Mouse (Mus musculus) forebrain, embryonic 11.5 days (tissue): ENCODE data around the gene Sirpa. TPM values are rescaled to one million over a fixed set of nuclear protein-coding genes. Genes with fewer than 3 reads are reported as not detected.

Experiments
- ATAC-seq: fragments of 200-750 bp; cut with Nextera tagmentation; replicated peaks from 2 replicates; pipeline ENCODE4 v1.8.0; 2017; ENCODE audit warnings: moderate TSS enrichment; ENCODE audit not compliant: low FRiP score
- DNase-seq: peaks from one replicate; pipeline ENCODE4 v3.0.0-alpha.2; 2017; ENCODE audit warnings: low spot score
- H3K27ac ChIP-seq: fragments of 300-500 bp; sonication (generic); 2 replicates; pipeline ENCODE4 v1.5.1; 2014; ENCODE audit warnings: low read depth, low read length
- H3K27me3 ChIP-seq: fragments of 300-500 bp; sonication (generic); 2 replicates; pipeline ENCODE4 v1.6.1; 2014; ENCODE audit warnings: mild to moderate bottlenecking, low read length, mixed read lengths; ENCODE audit not compliant: control insufficient read depth, insufficient read depth
- H3K36me3 ChIP-seq: fragments of 300-500 bp; sonication (generic); 2 replicates; pipeline ENCODE4 v1.6.1; 2014; ENCODE audit warnings: mild to moderate bottlenecking, low read length, moderate library complexity, mixed read lengths; ENCODE audit not compliant: control insufficient read depth, insufficient read depth
- H3K4me1 ChIP-seq: fragments of 300-500 bp; sonication (generic); replicated peaks from 2 replicates; pipeline ENCODE4 v1.6.1; 2014; ENCODE audit warnings: low read length, mixed read lengths; ENCODE audit not compliant: control insufficient read depth, insufficient read depth
- H3K4me2 ChIP-seq: fragments of 300-500 bp; sonication (generic); 2 replicates; pipeline ENCODE4 v1.6.1; 2014; ENCODE audit warnings: low read depth, mild to moderate bottlenecking, low read length, moderate library complexity, mixed read lengths; ENCODE audit not compliant: severe bottlenecking
- H3K4me3 ChIP-seq: fragments of 300-500 bp; sonication (generic); 2 replicates; pipeline ENCODE4 v1.5.1; 2014; ENCODE audit warnings: low read depth, low read length
- H3K9ac ChIP-seq: fragments of 300-500 bp; sonication (generic); 2 replicates; pipeline ENCODE4 v1.6.1; 2014; ENCODE audit warnings: low read length
- H3K9me3 ChIP-seq: fragments of 300-500 bp; sonication (generic); 2 replicates; pipeline ENCODE4 v1.6.1; 2016; ENCODE audit warnings: low read length, mixed read lengths; ENCODE audit not compliant: control insufficient read depth
- WGBS: fragments of 180-500 bp; shearing (Covaris S2); extraction: QIAGEN DNeasy Blood & Tissue Kit; methylation state at CpG from one replicate; pipeline ENCODE4 v1.1.7; 2014; 5-methylcytosine and 5-hydroxymethylcytosine counted together
- polyA plus RNA-seq: library from polyadenylated mRNA; unstranded; fragments of >200 nt; fragmentation: Nextera tagmentation; extraction: Ambion mirVana; gene quantifications from 2 replicates; pipeline ENCODE4 v1.2.1, GENCODE M21; 2014

Sirpa gene
- 18.7 and 22.5 TPM in 2 replicates for polyA plus RNA-seq

DNA sequence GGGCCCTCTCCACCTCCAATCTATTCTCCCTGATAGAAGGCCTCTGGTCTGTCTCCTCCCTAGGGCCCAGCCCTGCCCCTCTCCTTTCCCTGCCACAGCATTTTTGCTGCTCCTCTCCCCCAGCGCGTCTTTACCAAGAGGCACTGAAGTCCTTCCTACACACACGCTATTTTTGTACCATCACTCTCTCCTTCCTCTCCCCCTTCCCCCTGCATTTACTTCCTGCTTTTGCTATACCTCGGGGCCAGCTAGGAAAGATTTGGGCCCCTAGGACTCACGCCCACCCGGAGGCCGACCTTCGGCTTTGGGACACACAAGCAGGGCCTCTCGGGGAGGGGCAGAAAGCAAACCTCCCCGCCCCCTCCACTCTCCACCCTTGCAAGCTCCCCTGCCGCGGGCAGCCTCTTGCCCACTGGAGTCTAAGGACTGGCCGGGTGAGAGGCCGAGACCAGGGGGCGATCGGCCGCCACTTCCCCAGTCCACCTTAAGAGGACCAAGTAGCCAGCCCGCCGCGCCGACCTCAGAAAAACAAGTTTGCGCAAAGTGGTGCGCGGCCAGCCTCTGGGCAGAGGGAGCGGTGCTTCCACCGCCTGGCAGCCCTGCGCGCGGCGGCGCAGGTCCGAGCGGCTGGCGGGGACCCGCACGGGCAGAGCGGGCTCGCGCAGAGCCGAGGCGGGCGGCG is at the start of gene Sirpa:
Gene Sirpa, plus strand, starts transcription at position 377 of the 682 bp plus-strand sequence.
- peaks cover 20% of the 10 kb centered on the region; the same call in 1 of the 2 replicates for H3K4me1 ChIP-seq
- no peaks in the 10 kb centered on the region for H3K27me3 ChIP-seq
- H3K27ac ChIP-seq, result peak within 1 kb of the TSS; percentile 55
- H3K4me2 ChIP-seq, result peak within 1 kb of the TSS; percentile 87
- ATAC-seq, result peak; percentile 88
- no peaks in the 10 kb centered on the region for H3K36me3 ChIP-seq
- under 1% methylated on average over 34 of the region's 43 CpGs for WGBS
- DNase-seq, result peak; percentile 86
- H3K9me3 ChIP-seq, result no peaks in the 10 kb centered on the region
- peak within 1 kb of the TSS; percentile 80 for H3K9ac ChIP-seq
- peak within 1 kb of the TSS; percentile 66 for H3K4me3 ChIP-seq

GRCm38 (mm10) chr2:129544448-129544847 is 48.2 kb upstream of the Sirpa start:
- no peak overlapping the region for H3K9ac ChIP-seq
- DNase-seq, result peak; percentile 25
- no peak overlapping the region for H3K4me3 ChIP-seq
- no peaks in the 10 kb centered on the region for H3K27me3 ChIP-seq
- no peaks in the 10 kb centered on the region for H3K4me1 ChIP-seq
- no peak for ATAC-seq
- H3K36me3 ChIP-seq, result no peaks in the 10 kb centered on the region
- no peak overlapping the region for H3K4me2 ChIP-seq
- 36% methylated on average over 4 of the region's 4 CpGs for WGBS
- H3K27ac ChIP-seq, result no peak overlapping the region
- no peaks in the 10 kb centered on the region for H3K9me3 ChIP-seq

GRCm38 (mm10) chr2:129544919-129545318 is 47.7 kb upstream of the Sirpa start:
- H3K4me3 ChIP-seq, result no peak overlapping the region
- peak; percentile 44 for DNase-seq
- no peaks in the 10 kb centered on the region for H3K9me3 ChIP-seq
- ATAC-seq, result no peak
- no peaks in the 10 kb centered on the region for H3K36me3 ChIP-seq
- H3K27ac ChIP-seq, result no peak overlapping the region
- no peaks in the 10 kb centered on the region for H3K27me3 ChIP-seq
- no peak overlapping the region for H3K9ac ChIP-seq
- H3K4me2 ChIP-seq, result no peak overlapping the region
- WGBS, result 73% methylated on average over 3 of the region's 3 CpGs
- H3K4me1 ChIP-seq, result no peaks in the 10 kb centered on the region

- no peaks in the 10 kb centered on the region for H3K4me1 ChIP-seq
- no peak overlapping the region for H3K4me2 ChIP-seq
- no peaks in the 10 kb centered on the region for H3K27me3 ChIP-seq
- ATAC-seq (no peak), DNase-seq (no peak)
- H3K27ac ChIP-seq, result no peak overlapping the region
- no peak overlapping the region for H3K4me3 ChIP-seq
- no peaks in the 10 kb centered on the region for H3K9me3 ChIP-seq
- WGBS, result 88% methylated on average over 7 of the region's 7 CpGs
- H3K9ac ChIP-seq, result no peak overlapping the region
- H3K36me3 ChIP-seq, result no peaks in the 10 kb centered on the region
Observed at GRCm38 (mm10) chr2:129545596-129545995, 47.0 kb upstream of the Sirpa start.

- WGBS, result 70% methylated on average over 3 of the region's 3 CpGs
- DNase-seq (no peak), ATAC-seq (no peak)
- H3K4me1 ChIP-seq, result no peaks in the 10 kb centered on the region
- H3K9me3 ChIP-seq, result no peaks in the 10 kb centered on the region
- no peak overlapping the region for H3K9ac ChIP-seq
- H3K36me3 ChIP-seq, result no peaks in the 10 kb centered on the region
- H3K27ac ChIP-seq, result no peak overlapping the region
- no peaks in the 10 kb centered on the region for H3K27me3 ChIP-seq
- H3K4me3 ChIP-seq, result no peak overlapping the region
- no peak overlapping the region for H3K4me2 ChIP-seq
Observed at GRCm38 (mm10) chr2:129546772-129547171, 45.9 kb upstream of the Sirpa start.

GRCm38 (mm10) chr2:129549537-129550135 is 43.0 kb upstream of the Sirpa start:
- Histone ChIP-seq H3K4me3 (no peak overlapping the region), H3K9me3 (no peaks in the 10 kb centered on the region), H3K27me3 (no peaks in the 10 kb centered on the region), H3K9ac (no peak overlapping the region), H3K27ac (no peak overlapping the region), H3K4me1 (no peaks in the 10 kb centered on the region), H3K36me3 (no peaks in the 10 kb centered on the region), H3K4me2 (no peak overlapping the region)
- ATAC-seq, result no peak
- 91% methylated on average over 9 of the region's 9 CpGs for WGBS
- no peak for DNase-seq

- Histone ChIP-seq H3K36me3 (no peaks in the 10 kb centered on the region), H3K27me3 (no peaks in the 10 kb centered on the region), H3K4me3 (no peak overlapping the region), H3K4me2 (no peak overlapping the region), H3K9ac (no peak overlapping the region), H3K27ac (no peak overlapping the region), H3K4me1 (no peaks in the 10 kb centered on the region), H3K9me3 (no peaks in the 10 kb centered on the region)
- 56% methylated on average over 2 of the region's 2 CpGs for WGBS
- no peak for ATAC-seq
- no peak for DNase-seq
Observed at GRCm38 (mm10) chr2:129550781-129551180, 41.9 kb upstream of the Sirpa start.

DNA sequence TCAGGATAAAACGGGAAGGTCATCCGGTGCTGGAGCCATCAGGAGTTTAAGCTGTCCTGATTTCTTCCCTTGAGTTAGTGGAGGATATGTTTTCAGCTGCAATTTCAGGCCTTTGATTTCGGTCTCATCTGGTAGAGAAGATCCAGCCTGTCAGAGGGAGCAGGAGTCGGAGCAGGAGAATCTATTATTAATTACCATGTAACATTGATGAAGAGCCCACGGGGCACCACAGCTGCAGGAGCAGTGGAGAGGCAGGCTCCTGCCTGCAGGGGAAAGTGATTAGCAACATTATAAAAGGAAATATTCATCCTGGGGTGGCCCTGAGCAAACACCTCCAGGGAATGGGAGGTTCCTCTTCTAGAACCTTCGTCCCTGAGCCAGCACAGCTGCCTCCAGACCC is 36.6 kb upstream of the Sirpa start:
- DNase-seq (no peak), ATAC-seq (no peak)
- Histone ChIP-seq H3K36me3 (no peaks in the 10 kb centered on the region), H3K4me3 (no peak overlapping the region), H3K9ac (no peak overlapping the region), H3K27ac (no peak overlapping the region), H3K27me3 (no peaks in the 10 kb centered on the region), H3K4me2 (no peak overlapping the region), H3K4me1 (no peaks in the 10 kb centered on the region), H3K9me3 (no peaks in the 10 kb centered on the region)
- 78% methylated on average over 6 of the region's 6 CpGs for WGBS
